Mouse (Mus musculus) neutrophil, adult 83 days (primary cell): ENCODE measurements around the gene Fyco1. TPM values are rescaled to one million over a fixed set of nuclear protein-coding genes. Genes with fewer than 3 reads are reported as not detected.

Experiments used
- total RNA-seq, 2 experiments: library from RNA; stranded (reverse); gene quantifications; one replicate each; pipeline ENCODE4 v1.2.4; 2023

The Fyco1 gene
- 10 to 100 TPM; 25.2 to 26.4 TPM for total RNA-seq

DNA sequence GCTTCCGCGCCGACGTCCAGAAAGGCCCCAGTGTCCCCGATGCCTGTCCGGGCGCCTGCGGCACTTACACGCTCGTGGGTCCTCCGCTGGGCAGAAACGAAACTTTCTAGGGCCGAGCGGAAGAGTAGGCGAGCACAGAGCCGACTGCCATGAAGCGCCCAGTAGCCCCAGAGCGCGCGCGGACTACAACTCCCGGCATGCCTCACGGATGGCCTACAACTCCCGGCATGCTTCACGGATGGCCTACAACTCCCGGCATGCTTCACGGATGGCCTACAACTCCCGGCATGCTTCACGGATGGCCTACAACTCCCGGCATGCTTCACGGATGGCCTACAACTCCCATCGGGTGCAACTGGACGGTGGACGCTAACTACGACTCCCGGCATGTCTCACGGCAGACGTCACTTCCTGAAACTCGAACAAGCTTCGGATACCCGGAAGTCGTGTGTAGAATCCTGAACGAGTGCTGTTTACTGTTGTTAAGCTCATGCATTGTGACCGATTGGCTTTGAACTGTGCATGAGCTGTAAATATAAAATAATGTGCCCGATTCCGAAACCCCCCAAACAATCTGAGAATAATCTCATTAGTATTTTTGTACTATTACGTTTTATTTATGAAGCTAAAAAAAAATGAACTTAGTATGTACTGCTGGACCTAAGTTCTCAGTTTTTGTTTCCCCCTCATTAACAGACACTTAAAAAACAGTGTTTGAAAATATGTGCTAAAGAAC, at the start of gene Fyco1:
Fyco1 (minus strand) TSS at position 187 of the 736 bp plus-strand sequence.

DNA sequence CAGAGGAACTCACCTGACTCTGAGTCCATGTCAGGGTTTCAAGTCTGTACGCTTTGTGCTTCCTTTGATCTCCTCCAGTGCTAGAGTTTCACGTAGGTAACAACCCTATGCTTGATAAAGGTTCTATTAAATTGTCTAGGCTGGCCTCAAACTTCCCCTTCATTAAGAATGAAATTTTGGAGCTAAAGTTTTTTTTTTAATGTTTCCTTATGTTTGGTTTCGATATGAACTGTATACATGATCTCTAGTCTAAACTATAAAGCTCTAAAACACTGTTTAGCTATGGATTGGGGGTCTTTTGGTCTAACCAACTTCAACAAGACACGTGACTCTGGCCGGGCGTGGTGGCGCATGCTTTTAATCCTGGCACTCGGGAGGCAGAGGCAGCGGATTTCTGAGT, 10.2 kb upstream of the Fyco1 start, which contains the start of gene Xcr1:
Xcr1 (minus strand) TSS at position 101 of the 400 bp plus-strand sequence.

GRCm38 (mm10) chr9:123806267-123806666, 45.4 kb downstream of the Fyco1 start, which contains the start of gene Cxcr6:
Gene Cxcr6, plus strand, starts transcription at chr9:123806475.

Other genes with a start within 250 kb of the Fyco1 start
- under 1 TPM; 0.09 to 0.13 TPM for gene Slc6a20b, start 219.3 kb downstream of the Fyco1 start, total RNA-seq
- gene Ccr9, start 173.5 kb downstream of the Fyco1 start, total RNA-seq = under 1 TPM; 0.31 to 0.46 TPM
- gene Slc6a20a, start 173.0 kb downstream of the Fyco1 start, total RNA-seq = 1 to 10 TPM; 3.2 to 4.9 TPM
- 10 to 100 TPM; 16.8 to 21.5 TPM for gene Lztfl1, start 134.2 kb downstream of the Fyco1 start, total RNA-seq
- gene Cxcr6, start 45.4 kb downstream of the Fyco1 start, total RNA-seq = under 1 TPM in 1 of 2 experiments, not detected in 1; 0.24 TPM
- not detected for gene Xcr1, start 10.1 kb upstream of the Fyco1 start, total RNA-seq
- 100 to 1,000 TPM; 167 to 205 TPM for gene Ccr1, start 116.8 kb upstream of the Fyco1 start, total RNA-seq
- gene Ccr1l1, start 126.5 kb upstream of the Fyco1 start, total RNA-seq = not detected
- gene Ccr3, start 170.1 kb upstream of the Fyco1 start, total RNA-seq = 1 to 10 TPM in 1 of 2 experiments, under 1 TPM in 1; 0.60 to 1.7 TPM